10 mouse cellular contexts compared by ENCODE assay signal in genomic region chr4:131484607-131485111, GRCm38 (mm10).
DNase-seq lines count a peak whose midpoint lies in the region; ATAC-seq lines count a peak whose summit lies in the region.
"Had no signal": no experiment of that assay in that cellular context is flagged by ENCODE, and none has a peak within 500 bp of the region (broad histone marks: within the 10 kb centered on the region; RNA-seq: fewer than 3 reads in every experiment).

No protein-coding gene starts in this region.

- H3K4me3 ChIP-seq in embryonic facial prominence, embryonic 13.5 days, result no peak overlapping the region
- peak overlapping the region; percentile 27 for H3K4me3 ChIP-seq in limb, embryonic 10.5 days
- H3K4me3 ChIP-seq in stomach, embryonic 16.5 days (replicated peaks; ENCODE audit: low read length), result no peak overlapping the region
- H3K4me3 ChIP-seq: liver, embryonic 12.5 days had no signal

- no peaks in the 10 kb centered on the region for H3K36me3 ChIP-seq in embryonic facial prominence, embryonic 13.5 days
- no peaks in the 10 kb centered on the region for H3K36me3 ChIP-seq in limb, embryonic 10.5 days
- no peaks in the 10 kb centered on the region for H3K36me3 ChIP-seq in stomach, embryonic 16.5 days (ENCODE audit: control insufficient read depth, insufficient read depth, low read length)
- H3K36me3 ChIP-seq: liver, embryonic 12.5 days had no signal

- peaks cover 95% of the 10 kb centered on the region for H3K4me1 ChIP-seq in embryonic facial prominence, embryonic 13.5 days
- H3K4me1 ChIP-seq in limb, embryonic 10.5 days, result peaks cover 94% of the 10 kb centered on the region
- H3K4me1 ChIP-seq in stomach, embryonic 16.5 days (ENCODE audit: control insufficient read depth, insufficient read depth, low read length), result peaks cover 6% of the 10 kb centered on the region; the same call in 1 of the 2 replicates
- H3K4me1 ChIP-seq: liver, embryonic 12.5 days had no signal

- peak overlapping the region; percentile 83 for H3K27ac ChIP-seq in embryonic facial prominence, embryonic 13.5 days
- peak overlapping the region; percentile 90 for H3K27ac ChIP-seq in limb, embryonic 10.5 days
- peak overlapping the region; percentile 12; the same call in 1 of the 2 replicates for H3K27ac ChIP-seq in stomach, embryonic 16.5 days (ENCODE audit: low read length)
- H3K27ac ChIP-seq: liver, embryonic 12.5 days had no signal

- 16% methylated on average over 14 of the region's 14 CpGs for WGBS in embryonic facial prominence, embryonic 13.5 days
- 15% methylated on average over 14 of the region's 14 CpGs for WGBS in limb, embryonic 10.5 days
- WGBS in stomach, embryonic 16.5 days, result 24% methylated on average over 14 of the region's 14 CpGs

- no peaks in the 10 kb centered on the region for H3K9me3 ChIP-seq in embryonic facial prominence, embryonic 13.5 days
- no peaks in the 10 kb centered on the region for H3K9me3 ChIP-seq in limb, embryonic 10.5 days (replicated peaks)
- H3K9me3 ChIP-seq in stomach, embryonic 16.5 days (replicated peaks; ENCODE audit: control insufficient read depth, low read length), result no peaks in the 10 kb centered on the region
- H3K9me3 ChIP-seq: liver, embryonic 12.5 days had no signal

- H3K9ac ChIP-seq in embryonic facial prominence, embryonic 13.5 days, result no peak overlapping the region
- H3K9ac ChIP-seq in stomach, embryonic 16.5 days (ENCODE audit: low read length), result no peak overlapping the region
- H3K9ac ChIP-seq: liver, embryonic 12.5 days had no signal

- H3K4me2 ChIP-seq in embryonic facial prominence, embryonic 13.5 days, result peak overlapping the region; percentile 44
- H3K4me2 ChIP-seq in stomach, embryonic 16.5 days (ENCODE audit: low read depth, low read length), result no peak overlapping the region
- H3K4me2 ChIP-seq: liver, embryonic 12.5 days had no signal

- no peaks in the 10 kb centered on the region for H3K27me3 ChIP-seq in embryonic facial prominence, embryonic 13.5 days
- H3K27me3 ChIP-seq in limb, embryonic 10.5 days (ENCODE audit: low read depth, poor library complexity, severe bottlenecking), result no peaks in the 10 kb centered on the region
- no peaks in the 10 kb centered on the region for H3K27me3 ChIP-seq in stomach, embryonic 16.5 days (ENCODE audit: control insufficient read depth, insufficient read depth, low read length)

- peak; percentile 67 for ATAC-seq in embryonic facial prominence, embryonic 13.5 days (ENCODE audit: insufficient number of reproducible peaks, insufficient read depth, low FRiP score, low TSS enrichment, low read depth)
- ATAC-seq in stomach, embryonic 16.5 days (ENCODE audit: insufficient read depth, low FRiP score), result no peak; the same call in 1 of the 2 replicates
- ATAC-seq: liver, embryonic 12.5 days had no signal

- intact Hi-C loops in left cerebral cortex, postnatal 4 days (cut with DNase I), result loop anchor here (5.0 kb wide), 1 partner anchor 52 kb away; no protein-coding TSS in a partner anchor

- peak; percentile 57 for DNase-seq in left cerebral cortex, postnatal 4 days
- DNase-seq in left cerebral cortex, adult 9 months (ENCODE audit: low spot score in 2 of 2), result no peak
- DNase-seq in limb, embryonic 10.5 days (ENCODE audit: low spot score), result peak; percentile 87
- no peak for DNase-seq in right cerebral cortex, postnatal 36 days (ENCODE audit: low spot score in 2 of 2)
- DNase-seq in spleen, adult 12 weeks (ENCODE audit: low spot score), result no peak
- no peak for DNase-seq in layer of hippocampus, adult 11-12 months (ENCODE audit: low spot score)
- DNase-seq: kidney, adult 11 months had no signal

Comparison
In these comparisons a context has a peak if more than half of its experiments do, and no peak if none do; other contexts are left out.
1. DNase-seq: peak in left cerebral cortex, postnatal 4 days (single experiment) and limb, embryonic 10.5 days (single experiment); none in left cerebral cortex, adult 9 months (0 of 2), right cerebral cortex, postnatal 36 days (0 of 2), spleen, adult 12 weeks (single experiment) and layer of hippocampus, adult 11-12 months (single experiment).
2. H3K27ac ChIP-seq: peak in every context shown above with its lines; median percentile 90 in limb, embryonic 10.5 days; 83 in embryonic facial prominence, embryonic 13.5 days; 12 in stomach, embryonic 16.5 days.